Mouse (Mus musculus) limb, embryonic 14.5 days (tissue): Measurements from ENCODE around the gene Dcp1a. TPM values are rescaled to one million over a fixed set of nuclear protein-coding genes. Genes with fewer than 3 reads are reported as not detected.

ENCODE experiments used
- ATAC-seq: fragments of 200-750 bp; cut with Nextera tagmentation; 2 replicates; pipeline ENCODE4 v1.8.0; 2017; ENCODE audit warnings: low read depth, moderate number of reproducible peaks, moderate TSS enrichment; ENCODE audit not compliant: low FRiP score
- DNase-seq: peaks from one replicate; pipeline ENCODE4 v3.0.0-alpha.2; 2015; ENCODE audit warnings: low spot score
- H3K27ac ChIP-seq: fragments of 300-500 bp; sonication (generic); replicated peaks from 2 replicates; pipeline ENCODE4 v1.5.1; 2014; ENCODE audit warnings: low read depth, mild to moderate bottlenecking, low read length, moderate library complexity, mixed read lengths
- H3K27me3 ChIP-seq: fragments of 300-500 bp; sonication (generic); 2 replicates; pipeline ENCODE4 v1.6.1; 2014; ENCODE audit warnings: low read length, mixed read lengths; ENCODE audit not compliant: control insufficient read depth, insufficient read depth
- H3K36me3 ChIP-seq: fragments of 300-500 bp; sonication (generic); 2 replicates; pipeline ENCODE4 v1.6.1; 2014; ENCODE audit warnings: mild to moderate bottlenecking, low read length, moderate library complexity, mixed read lengths; ENCODE audit not compliant: control insufficient read depth, insufficient read depth
- H3K4me1 ChIP-seq: fragments of 300-500 bp; sonication (generic); 2 replicates; pipeline ENCODE4 v1.6.1; 2014; ENCODE audit warnings: antibody characterized with exemption, low read length, mixed read lengths; ENCODE audit not compliant: control insufficient read depth, insufficient read depth
- H3K4me2 ChIP-seq: fragments of 300-500 bp; sonication (generic); replicated peaks from 2 replicates; pipeline ENCODE4 v1.6.1; 2014; ENCODE audit warnings: low read depth, mild to moderate bottlenecking, low read length, moderate library complexity; ENCODE audit not compliant: severe bottlenecking
- H3K4me3 ChIP-seq: fragments of 300-500 bp; sonication (generic); replicated peaks from 2 replicates; pipeline ENCODE4 v1.5.1; 2014; ENCODE audit warnings: low read length
- H3K9ac ChIP-seq: fragments of 300-500 bp; sonication (generic); 2 replicates; pipeline ENCODE4 v1.6.1; 2014; ENCODE audit warnings: mild to moderate bottlenecking, low read depth, low read length, moderate library complexity; ENCODE audit not compliant: severe bottlenecking
- H3K9me3 ChIP-seq: fragments of 300-500 bp; sonication (generic); 2 replicates; pipeline ENCODE4 v1.6.1; 2016; ENCODE audit warnings: low read length; ENCODE audit not compliant: control insufficient read depth
- POLR2A ChIP-seq: fragments of 200-500 bp; IDR thresholded peaks from 2 replicates; pipeline ENCODE4 v1.8.0; 2012; ENCODE audit warnings: inconsistent platforms, mild to moderate bottlenecking, moderate library complexity, borderline replicate concordance; ENCODE audit not compliant: insufficient read depth, insufficient read length; ENCODE audit errors: extremely low read depth
- WGBS: fragments of 180-500 bp; shearing (Covaris S2); extraction: QIAGEN DNeasy Blood & Tissue Kit; methylation state at CpG from one replicate; pipeline ENCODE4 v1.1.7; 2014; 5-methylcytosine and 5-hydroxymethylcytosine counted together
- polyA plus RNA-seq, 2 experiments: library from polyadenylated mRNA; depleted of rRNA in 1 of 2; stranded (reverse) in 1 of 2; unstranded in 1 of 2; fragments of >200 nt; fragmentation: Nextera tagmentation in 1 of 2; extraction: Ambion mirVana in 1 of 2; gene quantifications; 2 replicates each; pipeline versions ENCODE4 v1.2.1 to v1.2.3; 2012 to 2014

The Dcp1a gene
- polyA plus RNA-seq, 2 experiments, result 24.8 to 40.5 TPM

GRCm38 (mm10) chr14:30439915-30440314, 39.4 kb upstream of the Dcp1a start:
- DNase-seq (no peak), ATAC-seq (no peak)
- no peaks in the 10 kb centered on the region for H3K4me1 ChIP-seq
- H3K9ac ChIP-seq, result no peak overlapping the region
- H3K36me3 ChIP-seq, result no peaks in the 10 kb centered on the region
- no peak overlapping the region for H3K27ac ChIP-seq
- H3K27me3 ChIP-seq, result no peaks in the 10 kb centered on the region
- H3K4me2 ChIP-seq, result no peak overlapping the region
- no peaks in the 10 kb centered on the region for H3K9me3 ChIP-seq
- WGBS, result 74% methylated on average over 3 of the region's 3 CpGs
- H3K4me3 ChIP-seq, result no peak overlapping the region
- no peak for TF ChIP-seq POLR2A

GRCm38 (mm10) chr14:30455801-30456595, 23.3 kb upstream of the Dcp1a start:
- H3K27me3 ChIP-seq, result 0 out of 2 replicates have a peak, but pooled peaks cover 3% of the 10 kb centered on the region
- no peak for TF ChIP-seq POLR2A
- H3K9me3 ChIP-seq, result no peaks in the 10 kb centered on the region
- no peaks in the 10 kb centered on the region for H3K36me3 ChIP-seq
- H3K4me3 ChIP-seq, result no peak overlapping the region
- no peak overlapping the region for H3K9ac ChIP-seq
- H3K27ac ChIP-seq, result no peak overlapping the region
- H3K4me1 ChIP-seq, result peaks cover 8% of the 10 kb centered on the region
- H3K4me2 ChIP-seq, result 0 out of 2 replicates have a peak overlapping the region, but pooled peaks have one; percentile 19
- ATAC-seq (no peak), DNase-seq (no peak)
- 23% methylated on average over 13 of the region's 13 CpGs for WGBS

DNA sequence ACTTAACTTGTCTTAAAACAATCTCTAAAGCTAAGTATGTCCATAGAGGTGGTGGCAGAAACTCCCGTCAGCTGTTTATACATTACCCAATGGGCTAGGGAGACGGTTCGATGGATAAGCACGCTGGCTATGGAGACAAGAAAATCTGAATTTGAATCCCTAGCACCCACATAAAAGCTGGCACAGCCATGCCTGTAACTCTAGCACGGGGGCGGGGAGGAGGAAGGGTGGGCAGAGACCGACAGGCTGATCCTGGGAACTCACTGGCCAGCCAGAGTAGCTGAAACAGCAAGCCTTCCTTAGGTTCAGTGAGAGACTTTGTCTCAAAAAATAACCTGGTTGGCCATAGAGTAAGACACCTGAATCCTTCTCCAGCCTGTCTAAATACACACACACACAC, 21.9 kb upstream of the Dcp1a start:
- ATAC-seq (no peak), DNase-seq (no peak)
- Histone ChIP-seq H3K4me2 (no peak overlapping the region), H3K4me1 (peaks cover 8% of the 10 kb centered on the region), H3K27ac (no peak overlapping the region), H3K36me3 (no peaks in the 10 kb centered on the region), H3K4me3 (no peak overlapping the region), H3K9ac (no peak overlapping the region), H3K9me3 (no peaks in the 10 kb centered on the region), H3K27me3 (0 out of 2 replicates have a peak, but pooled peaks cover 3% of the 10 kb centered on the region)
- 64% methylated on average over 7 of the region's 7 CpGs for WGBS
- TF ChIP-seq POLR2A, result no peak

- WGBS, result 45% methylated on average over 2 of the region's 2 CpGs
- no peak for DNase-seq
- no peak overlapping the region for H3K4me3 ChIP-seq
- H3K27me3 ChIP-seq, result 0 out of 2 replicates have a peak, but pooled peaks cover 3% of the 10 kb centered on the region
- TF ChIP-seq POLR2A, result no peak
- H3K4me1 ChIP-seq, result peaks cover 8% of the 10 kb centered on the region
- no peaks in the 10 kb centered on the region for H3K9me3 ChIP-seq
- H3K9ac ChIP-seq, result no peak overlapping the region
- H3K4me2 ChIP-seq, result no peak overlapping the region
- H3K27ac ChIP-seq, result no peak overlapping the region
- no peak for ATAC-seq
- H3K36me3 ChIP-seq, result no peaks in the 10 kb centered on the region
Measured at GRCm38 (mm10) chr14:30457897-30458296, 21.4 kb upstream of the Dcp1a start.

- Histone ChIP-seq H3K4me3 (no peak overlapping the region), H3K9ac (no peak overlapping the region), H3K9me3 (no peaks in the 10 kb centered on the region), H3K4me2 (no peak overlapping the region), H3K4me1 (peaks cover 8% of the 10 kb centered on the region), H3K27ac (no peak overlapping the region), H3K36me3 (no peaks in the 10 kb centered on the region), H3K27me3 (0 out of 2 replicates have a peak, but pooled peaks cover 3% of the 10 kb centered on the region)
- no peak for ATAC-seq
- 70% methylated on average over 3 of the region's 3 CpGs for WGBS
- no peak for TF ChIP-seq POLR2A
- DNase-seq, result no peak
Measured at GRCm38 (mm10) chr14:30458820-30459219, 20.5 kb upstream of the Dcp1a start.
